In the genomic region with DNA sequence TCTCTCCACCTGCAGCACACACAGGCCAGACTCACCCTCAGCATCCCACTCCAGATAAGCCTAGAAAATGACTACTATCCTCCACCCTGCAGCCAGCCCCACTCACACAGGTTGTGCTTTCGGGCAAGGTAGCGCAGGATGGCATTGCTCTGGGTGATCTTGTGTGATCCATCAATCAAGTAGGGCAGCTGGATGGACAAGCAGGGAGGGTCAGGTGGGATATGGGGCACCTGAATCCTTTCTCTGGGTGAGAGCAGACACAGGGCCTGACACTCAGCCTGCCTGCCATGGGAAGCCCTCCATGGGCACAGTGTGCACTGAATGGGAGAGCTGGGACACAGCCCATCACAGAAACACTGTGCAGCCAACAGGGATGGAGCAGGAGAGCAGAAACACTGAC, we compare ENCODE assay signal across 24 mouse cellular contexts. TPM values are rescaled to one million over a fixed set of nuclear protein-coding genes. Genes with fewer than 3 reads are reported as not detected.
DNase-seq lines count a peak whose midpoint lies in the region; ATAC-seq and TF ChIP-seq lines count a peak whose summit lies in the region.
"Not testable (repeated sequence)": the region's sequence is repeated elsewhere in the genome, so short reads cannot be mapped to it uniquely, and the experiment has no call there.
"Had no signal": no experiment of that assay in that cellular context is flagged by ENCODE, and none has a peak within 500 bp of the region (broad histone marks: within the 10 kb centered on the region; RNA-seq: fewer than 3 reads in every experiment).

No protein-coding gene starts in this region.

- H3K27me3 ChIP-seq in heart, postnatal 0 days (ENCODE audit: control insufficient read depth, insufficient read depth, low read length); intestine, embryonic 16.5 days (replicated peaks; ENCODE audit: control insufficient read depth, insufficient read depth, low read length); kidney, embryonic 15.5 days; lung, embryonic 15.5 days; stomach, embryonic 14.5 days (ENCODE audit: control insufficient read depth, insufficient read depth, low read length); stomach, postnatal 0 days (ENCODE audit: control insufficient read depth, insufficient read depth, low read length): not testable (repeated sequence)

- WGBS in heart, postnatal 0 days, result 99% methylated on average over 2 of the region's 2 CpGs
- 93% methylated on average over 2 of the region's 2 CpGs for WGBS in intestine, embryonic 16.5 days
- 94% methylated on average over 2 of the region's 2 CpGs for WGBS in kidney, embryonic 15.5 days
- WGBS in lung, embryonic 15.5 days, result 95% methylated on average over 2 of the region's 2 CpGs
- 95% methylated on average over 2 of the region's 2 CpGs for WGBS in stomach, embryonic 14.5 days
- 95% methylated on average over 2 of the region's 2 CpGs for WGBS in stomach, postnatal 0 days

- H3K36me3 ChIP-seq in heart, postnatal 0 days (replicated peaks; ENCODE audit: control insufficient read depth, insufficient read depth, low read length); intestine, embryonic 16.5 days (ENCODE audit: control insufficient read depth, insufficient read depth, low read length); kidney, embryonic 15.5 days; lung, embryonic 15.5 days; stomach, embryonic 14.5 days (ENCODE audit: control insufficient read depth, insufficient read depth, low read length); stomach, postnatal 0 days (ENCODE audit: control insufficient read depth, insufficient read depth, low read length): not testable (repeated sequence)

- H3K9ac ChIP-seq in heart, postnatal 0 days (replicated peaks; ENCODE audit: low read depth, low read length); intestine, embryonic 16.5 days (ENCODE audit: low read depth, low read length); kidney, embryonic 15.5 days; lung, embryonic 15.5 days; stomach, embryonic 14.5 days (replicated peaks; ENCODE audit: low read depth, low read length); stomach, postnatal 0 days (ENCODE audit: low read length): not testable (repeated sequence)

- not testable (repeated sequence) for TF ChIP-seq CTCF in heart, postnatal 0 days (IDR thresholded peaks at IDR 0.05; ENCODE audit: low read depth); stomach, postnatal 0 days (IDR thresholded peaks at IDR 0.05; ENCODE audit: low read depth)

- not testable (repeated sequence) for H3K4me3 ChIP-seq in heart, postnatal 0 days (ENCODE audit: low read depth, low read length); intestine, embryonic 16.5 days (ENCODE audit: low read length); kidney, embryonic 15.5 days (replicated peaks); lung, embryonic 15.5 days; stomach, embryonic 14.5 days (ENCODE audit: low read depth, low read length); stomach, postnatal 0 days (ENCODE audit: low read depth, low read length)

- 0 out of 2 replicates have a peak, but pooled peaks cover 12% of the 10 kb centered on the region for H3K4me1 ChIP-seq in heart, postnatal 0 days (ENCODE audit: control insufficient read depth, insufficient read depth)
- peaks cover 16% of the 10 kb centered on the region for H3K4me1 ChIP-seq in intestine, embryonic 16.5 days (ENCODE audit: control insufficient read depth, insufficient read depth, low read length)
- H3K4me1 ChIP-seq in kidney, embryonic 15.5 days, result peaks cover 42% of the 10 kb centered on the region
- peaks cover 16% of the 10 kb centered on the region for H3K4me1 ChIP-seq in lung, embryonic 15.5 days
- peaks cover 14% of the 10 kb centered on the region for H3K4me1 ChIP-seq in stomach, embryonic 14.5 days (ENCODE audit: control insufficient read depth, insufficient read depth, low read length)
- H3K4me1 ChIP-seq in stomach, postnatal 0 days (replicated peaks; ENCODE audit: control insufficient read depth, insufficient read depth), result not testable (repeated sequence)

- peak; percentile 94 for DNase-seq in heart, adult 11 months
- DNase-seq in heart, postnatal 0 days (ENCODE audit: low spot score); stomach, postnatal 0 days (ENCODE audit: low spot score): not testable (repeated sequence)

- H3K9me3 ChIP-seq in heart, postnatal 0 days (replicated peaks; ENCODE audit: control insufficient read depth, low read length); intestine, embryonic 16.5 days (ENCODE audit: control insufficient read depth, low read length); kidney, embryonic 15.5 days (replicated peaks); lung, embryonic 15.5 days; stomach, embryonic 14.5 days (ENCODE audit: control insufficient read depth, low read depth, low read length); stomach, postnatal 0 days (ENCODE audit: control insufficient read depth, low read length): not testable (repeated sequence)

- ATAC-seq in heart, postnatal 0 days (ENCODE audit: insufficient read depth, low read depth); intestine, embryonic 16.5 days; kidney, embryonic 15.5 days (replicated peaks; ENCODE audit: low FRiP score); lung, embryonic 15.5 days (ENCODE audit: borderline replicate concordance, extremely low read depth, low FRiP score, low TSS enrichment); stomach, embryonic 14.5 days (ENCODE audit: insufficient number of reproducible peaks, insufficient read depth, low FRiP score, low read depth); stomach, postnatal 0 days (ENCODE audit: low FRiP score, low TSS enrichment): not testable (repeated sequence)

- TF ChIP-seq EP300 in heart, postnatal 0 days (IDR thresholded peaks at IDR 0.05; ENCODE audit: low read depth); stomach, postnatal 0 days (optimal IDR thresholded peaks at IDR 0.05): not testable (repeated sequence)

- 0 out of 2 replicates have a peak overlapping the region, but pooled peaks have one; percentile 65 for H3K27ac ChIP-seq in heart, postnatal 0 days (ENCODE audit: low read depth)
- not testable (repeated sequence) for H3K27ac ChIP-seq in intestine, embryonic 16.5 days (ENCODE audit: low read length); stomach, embryonic 14.5 days (ENCODE audit: low read length)
- 0 out of 2 replicates have a peak overlapping the region, but pooled peaks have one; percentile 67 for H3K27ac ChIP-seq in kidney, embryonic 15.5 days
- H3K27ac ChIP-seq in lung, embryonic 15.5 days, result peak overlapping the region; percentile 79
- H3K27ac ChIP-seq in stomach, postnatal 0 days (replicated peaks), result 0 out of 2 replicates have a peak overlapping the region, but pooled peaks have one; percentile 74

- H3K4me2 ChIP-seq in heart, postnatal 0 days (ENCODE audit: low read depth, low read length), result peak overlapping the region; percentile 52; the same call in 1 of the 2 replicates
- H3K4me2 ChIP-seq in intestine, embryonic 16.5 days (ENCODE audit: low read depth, low read length), result peak overlapping the region; percentile 44; the same call in 1 of the 2 replicates
- H3K4me2 ChIP-seq in kidney, embryonic 15.5 days, result peak overlapping the region; percentile 52
- peak overlapping the region; percentile 46 for H3K4me2 ChIP-seq in lung, embryonic 15.5 days
- H3K4me2 ChIP-seq in stomach, embryonic 14.5 days (replicated peaks; ENCODE audit: low read depth, low read length), result peak overlapping the region; percentile 35; the same call in 1 of the 2 replicates
- peak overlapping the region; percentile 48 for H3K4me2 ChIP-seq in stomach, postnatal 0 days (replicated peaks; ENCODE audit: low read depth)

RNA-seq across cellular contexts. Expression of a gene that starts 1.1 kb away (rescaled TPM):
- 69.6 and 95.4 TPM in 2 replicates for total RNA-seq in heart, postnatal 0 days (2014; rRNA removed; ENCODE audit: low replicate concordance)
- 94.2 and 97.9 TPM in 2 replicates for polyA plus RNA-seq in heart, postnatal 0 days (2015; fragmentation: Nextera tagmentation; extraction: Ambion mirVana)
- 207 and 212 TPM in 2 replicates for polyA plus RNA-seq in intestine, embryonic 16.5 days (2015; fragmentation: Nextera tagmentation; extraction: Ambion mirVana)
- polyA plus RNA-seq in kidney, embryonic 15.5 days (2015; fragmentation: Nextera tagmentation; extraction: Ambion mirVana), result 93.9 and 101 TPM in 2 replicates
- 138 and 145 TPM in 2 replicates for polyA plus RNA-seq in lung, embryonic 15.5 days (2015; fragmentation: Nextera tagmentation; extraction: Ambion mirVana)
- polyA plus RNA-seq in stomach, embryonic 14.5 days (2014; fragmentation: Nextera tagmentation; extraction: Ambion mirVana), result 169 TPM in 2 replicates
- 189 and 195 TPM in 2 replicates for polyA plus RNA-seq in stomach, postnatal 0 days (2015; fragmentation: Nextera tagmentation; extraction: Ambion mirVana)
- total RNA-seq: G1E had no signal
- polyA plus RNA-seq: G1E had no signal

RNA-seq across cellular contexts. Expression of a gene that starts 16.1 kb away (rescaled TPM):
- total RNA-seq in heart, postnatal 0 days (2014; rRNA removed; ENCODE audit: low replicate concordance), result not detected in 2 replicates
- not detected in 2 replicates for polyA plus RNA-seq in heart, postnatal 0 days (2015; fragmentation: Nextera tagmentation; extraction: Ambion mirVana)
- polyA plus RNA-seq in intestine, embryonic 16.5 days (2015; fragmentation: Nextera tagmentation; extraction: Ambion mirVana), result 160 and 183 TPM in 2 replicates
- polyA plus RNA-seq in kidney, embryonic 15.5 days (2015; fragmentation: Nextera tagmentation; extraction: Ambion mirVana), result 0.26 and 0.66 TPM in 2 replicates
- polyA plus RNA-seq in lung, embryonic 15.5 days (2015; fragmentation: Nextera tagmentation; extraction: Ambion mirVana), result 0.13 and 0.22 TPM in 2 replicates
- 27.4 and 30.9 TPM in 2 replicates for polyA plus RNA-seq in stomach, embryonic 14.5 days (2014; fragmentation: Nextera tagmentation; extraction: Ambion mirVana)
- polyA plus RNA-seq in stomach, postnatal 0 days (2015; fragmentation: Nextera tagmentation; extraction: Ambion mirVana), result 53.8 and 54.0 TPM in 2 replicates
- total RNA-seq: adrenal gland, postnatal 36 days; CH12.LX; G1E; gastrocnemius, adult 18-20 months; gastrocnemius, postnatal 14 days; gastrocnemius, postnatal 4 days; heart, adult 18-20 months; heart, postnatal 10 days; heart, postnatal 36 days had no signal
- polyA plus RNA-seq: embryonic facial prominence, embryonic 11.5 days; forebrain, embryonic 10.5 days; forebrain, embryonic 16.5 days; G1E; heart, embryonic 13.5 days; hindbrain, embryonic 10.5 days; hindbrain, embryonic 13.5 days; hindbrain, embryonic 16.5 days; Patski had no signal

RNA-seq across cellular contexts. Expression of a gene that starts 32.6 kb away (rescaled TPM):
- total RNA-seq in heart, postnatal 0 days (2014; rRNA removed; ENCODE audit: low replicate concordance), result 99.4 and 111 TPM in 2 replicates
- 132 and 136 TPM in 2 replicates for polyA plus RNA-seq in heart, postnatal 0 days (2015; fragmentation: Nextera tagmentation; extraction: Ambion mirVana)
- polyA plus RNA-seq in intestine, embryonic 16.5 days (2015; fragmentation: Nextera tagmentation; extraction: Ambion mirVana), result 327 and 376 TPM in 2 replicates
- 75.6 and 93.6 TPM in 2 replicates for polyA plus RNA-seq in kidney, embryonic 15.5 days (2015; fragmentation: Nextera tagmentation; extraction: Ambion mirVana)
- polyA plus RNA-seq in lung, embryonic 15.5 days (2015; fragmentation: Nextera tagmentation; extraction: Ambion mirVana), result 62.7 and 66.4 TPM in 2 replicates
- 320 and 324 TPM in 2 replicates for polyA plus RNA-seq in stomach, embryonic 14.5 days (2014; fragmentation: Nextera tagmentation; extraction: Ambion mirVana)
- polyA plus RNA-seq in stomach, postnatal 0 days (2015; fragmentation: Nextera tagmentation; extraction: Ambion mirVana), result 892 and 954 TPM in 2 replicates
- total RNA-seq: G1E had no signal

RNA-seq across cellular contexts. Expression of a gene that starts 41.6 kb away (rescaled TPM):
- 17.9 and 20.3 TPM in 2 replicates for total RNA-seq in heart, postnatal 0 days (2014; rRNA removed; ENCODE audit: low replicate concordance)
- polyA plus RNA-seq in heart, postnatal 0 days (2015; fragmentation: Nextera tagmentation; extraction: Ambion mirVana), result 11.5 and 12.9 TPM in 2 replicates
- 17.9 and 22.0 TPM in 2 replicates for polyA plus RNA-seq in intestine, embryonic 16.5 days (2015; fragmentation: Nextera tagmentation; extraction: Ambion mirVana)
- polyA plus RNA-seq in kidney, embryonic 15.5 days (2015; fragmentation: Nextera tagmentation; extraction: Ambion mirVana), result 7.5 and 8.4 TPM in 2 replicates
- 3.2 and 4.9 TPM in 2 replicates for polyA plus RNA-seq in lung, embryonic 15.5 days (2015; fragmentation: Nextera tagmentation; extraction: Ambion mirVana)
- polyA plus RNA-seq in stomach, embryonic 14.5 days (2014; fragmentation: Nextera tagmentation; extraction: Ambion mirVana), result 6.9 and 8.1 TPM in 2 replicates
- polyA plus RNA-seq in stomach, postnatal 0 days (2015; fragmentation: Nextera tagmentation; extraction: Ambion mirVana), result 13.7 and 15.8 TPM in 2 replicates
- polyA plus RNA-seq: G1E had no signal

RNA-seq across cellular contexts. Expression of a gene that starts 53.5 kb away (rescaled TPM):
- total RNA-seq in heart, postnatal 0 days (2014; rRNA removed; ENCODE audit: low replicate concordance), result 51.2 and 62.3 TPM in 2 replicates
- polyA plus RNA-seq in heart, postnatal 0 days (2015; fragmentation: Nextera tagmentation; extraction: Ambion mirVana), result 33.3 and 35.0 TPM in 2 replicates
- polyA plus RNA-seq in intestine, embryonic 16.5 days (2015; fragmentation: Nextera tagmentation; extraction: Ambion mirVana), result 32.2 and 32.7 TPM in 2 replicates
- 16.6 and 21.3 TPM in 2 replicates for polyA plus RNA-seq in kidney, embryonic 15.5 days (2015; fragmentation: Nextera tagmentation; extraction: Ambion mirVana)
- 12.2 and 12.7 TPM in 2 replicates for polyA plus RNA-seq in lung, embryonic 15.5 days (2015; fragmentation: Nextera tagmentation; extraction: Ambion mirVana)
- polyA plus RNA-seq in stomach, embryonic 14.5 days (2014; fragmentation: Nextera tagmentation; extraction: Ambion mirVana), result 19.6 and 21.0 TPM in 2 replicates
- 12.4 and 15.9 TPM in 2 replicates for polyA plus RNA-seq in stomach, postnatal 0 days (2015; fragmentation: Nextera tagmentation; extraction: Ambion mirVana)
- total RNA-seq: CH12.LX, G1E had no signal
- polyA plus RNA-seq: G1E had no signal

Comparison
In these comparisons a context has a peak if more than half of its experiments do, and no peak if none do; other contexts are left out.
1. RNA of a gene that starts 16.1 kb away (polyA plus RNA-seq): 160 to 183 TPM in intestine, embryonic 16.5 days, 53.8 to 54.0 TPM in stomach, postnatal 0 days and 27.4 to 30.9 TPM in stomach, embryonic 14.5 days; 0.26 to 0.66 TPM in kidney, embryonic 15.5 days, 0.13 to 0.22 TPM in lung, embryonic 15.5 days and not detected in heart, postnatal 0 days; every median in the first group is over 10 times any median in the second.
2. Peak in every context shown above with its lines, with median percentiles within 50 percentile points of each other: H3K4me2 ChIP-seq.